Mouse (Mus musculus): Measurements from ENCODE around the gene Tmem169. TPM values are rescaled to one million over a fixed set of nuclear protein-coding genes. Genes with fewer than 3 reads are reported as not detected.

Tmem169 gene
- polyA plus RNA-seq, 1 experiment from 2014 or later, result 0.62 TPM

DNA sequence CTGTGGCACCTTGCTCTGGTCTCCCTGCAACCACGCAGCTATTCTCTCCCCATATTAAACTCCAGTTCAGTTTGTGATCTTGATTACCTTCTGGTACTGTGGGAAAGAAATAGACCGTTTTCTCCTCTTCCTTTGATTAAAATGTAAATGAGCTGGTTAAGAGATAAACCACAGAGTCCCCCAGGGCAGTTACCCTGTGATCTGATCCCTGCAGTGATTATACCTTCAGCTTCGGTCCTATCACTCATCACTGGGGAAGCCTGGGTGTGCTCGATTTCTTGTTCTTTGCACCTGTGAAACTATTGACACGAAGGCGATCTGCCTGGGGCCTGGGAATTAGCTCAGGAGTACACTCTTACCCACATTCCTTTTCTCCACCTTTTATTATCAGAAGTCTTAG is 63.7 kb downstream of the Tmem169 start:
- Histone ChIP-seq H3K4me2 (no peak overlapping the region), H3K4me1 (no peaks in the 10 kb centered on the region), H3K9ac (no peak overlapping the region), H3K9me3 (replicated peaks) (no peaks in the 10 kb centered on the region), H3K4me3 (no peak overlapping the region), H3K27ac (no peak overlapping the region), H3K27me3 (replicated peaks) (no peaks in the 10 kb centered on the region), H3K36me3 (peaks cover 72% of the 10 kb centered on the region)
- ATAC-seq, result no peak
- WGBS (ENCODE audit: insufficient replicate concordance), result 55% methylated on average over 6 of the region's 6 CpGs

Other genes with a start within 250 kb of the Tmem169 start
- 5.2 and 5.8 TPM in 2 replicates for gene Mreg, start 72.1 kb upstream of the Tmem169 start, polyA plus RNA-seq (2016; fragmentation: Nextera tagmentation; extraction: Ambion mirVana)
- gene Pecr, start 55 bp upstream of the Tmem169 start, polyA plus RNA-seq (2016; fragmentation: Nextera tagmentation; extraction: Ambion mirVana), result 33.7 and 34.4 TPM in 2 replicates
- 25.7 and 27.9 TPM in 2 replicates for gene Xrcc5, start 23.1 kb downstream of the Tmem169 start, polyA plus RNA-seq (2016; fragmentation: Nextera tagmentation; extraction: Ambion mirVana)